Mouse (Mus musculus) spleen, adult 2 months (tissue): ENCODE data around the gene Casz1.

Experiments used
- CTCF ChIP-seq: fragments of 200-500 bp; IDR thresholded peaks from 2 replicates; pipeline ENCODE4 v1.5.1; 2011; ENCODE audit warnings: mild to moderate bottlenecking, inconsistent platforms; ENCODE audit not compliant: insufficient read depth, insufficient read length, insufficient replicate concordance; ENCODE audit errors: extremely low read depth
- POLR2A ChIP-seq: fragments of 200-500 bp; IDR thresholded peaks from 2 replicates; pipeline ENCODE4 v1.6.1; 2011; ENCODE audit warnings: low read depth, low read length, inconsistent platforms

DNA sequence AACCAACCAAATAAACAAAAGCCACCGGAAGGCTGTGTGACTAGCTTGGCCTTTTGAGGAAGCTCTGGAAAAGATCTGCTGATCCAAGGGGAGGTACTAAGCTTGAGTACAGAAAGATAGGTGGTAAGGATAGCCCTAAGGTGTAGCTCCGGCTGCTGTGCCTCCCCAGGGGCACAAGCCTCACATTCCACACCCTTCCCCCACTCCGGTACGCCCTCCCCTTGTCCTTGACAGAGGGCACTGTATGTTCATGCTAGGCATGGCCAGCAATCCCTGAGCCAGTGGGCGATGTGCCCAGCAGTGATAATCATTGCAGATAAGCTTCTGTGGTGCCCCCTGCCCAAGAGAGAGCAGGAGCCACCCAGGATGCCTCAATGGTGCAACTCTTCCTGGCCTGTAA is 51.3 kb downstream of the Casz1 start:
- TF ChIP-seq CTCF (no peak), POLR2A (no peak)
